Mouse (Mus musculus): ENCODE data around the gene Ankrd39.
"Not testable (repeated sequence)": the region's sequence is repeated elsewhere in the genome, so short reads cannot be mapped to it uniquely, and the experiment has no call there.

Gene Ankrd39

GRCm38 (mm10) chr1:36554633-36555399 lies 7.6 kb upstream of the Ankrd39 start:
- ATAC-seq (ENCODE audit: low TSS enrichment), result no peak

GRCm38 (mm10) chr1:36552506-36552905 lies 5.3 kb upstream of the Ankrd39 start:
- no peak for ATAC-seq (ENCODE audit: low TSS enrichment)

- ATAC-seq (ENCODE audit: low TSS enrichment), result no peak
Measured at GRCm38 (mm10) chr1:36551904-36552303, 4.7 kb upstream of the Ankrd39 start.

DNA sequence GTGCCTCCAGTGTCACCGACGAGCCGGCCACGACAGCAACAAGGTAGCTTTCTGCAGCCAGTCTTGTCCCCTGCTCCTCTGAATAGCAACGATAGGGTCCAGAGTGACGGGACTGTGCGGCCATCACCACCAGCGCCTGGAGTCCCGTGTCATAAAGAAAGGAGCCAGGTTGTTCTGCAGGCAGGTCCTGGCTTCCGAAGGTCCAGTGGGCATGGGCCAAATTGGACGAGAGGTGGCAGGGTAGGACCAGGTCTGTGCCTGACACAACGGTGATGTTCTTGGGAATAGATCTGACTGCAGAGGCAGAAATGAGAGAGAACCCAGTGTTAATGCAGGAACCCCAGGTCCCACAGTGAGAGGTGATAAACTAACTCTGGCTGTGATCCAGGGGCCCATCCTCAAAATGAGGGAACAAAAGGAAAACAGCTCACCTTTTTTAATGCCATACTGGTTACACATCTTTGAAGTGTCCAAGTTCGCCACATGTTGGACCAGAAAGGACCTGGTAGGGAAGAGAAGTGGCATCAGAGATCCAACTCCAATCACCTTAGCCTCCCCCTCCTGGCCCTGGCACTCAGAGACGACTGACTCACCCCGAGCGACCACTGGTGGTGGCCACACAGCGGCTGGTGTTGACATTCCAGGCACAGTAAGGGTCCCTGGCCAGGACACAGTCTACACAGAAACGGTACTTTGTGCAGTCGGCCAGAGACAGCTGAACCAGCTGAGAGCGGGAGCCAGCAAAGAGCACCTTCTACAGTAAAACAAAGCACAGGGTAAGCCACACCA lies 3.0 kb upstream of the Ankrd39 start:
- no peak for ATAC-seq (ENCODE audit: low TSS enrichment)

DNA sequence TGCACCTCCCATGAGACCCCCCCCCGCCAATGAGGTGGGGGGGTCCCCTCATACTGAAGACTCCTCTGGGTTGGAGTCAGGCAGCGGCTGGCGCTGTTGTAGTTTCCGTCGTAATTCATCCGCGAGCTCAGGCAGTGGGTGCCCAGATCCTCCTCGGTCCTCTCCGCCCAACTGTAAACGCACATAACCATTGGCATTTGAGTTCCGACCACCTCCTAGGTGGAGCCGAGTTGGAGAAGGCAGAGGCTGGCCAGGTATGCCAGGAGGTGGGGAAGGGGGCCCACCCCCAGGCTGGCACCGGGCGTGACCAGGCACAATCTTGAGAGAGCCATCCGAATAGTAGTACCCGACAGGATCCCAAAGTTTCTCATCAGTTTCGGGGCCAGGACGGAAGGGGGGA lies 2.2 kb upstream of the Ankrd39 start:
- ATAC-seq (ENCODE audit: low TSS enrichment), result no peak

DNA sequence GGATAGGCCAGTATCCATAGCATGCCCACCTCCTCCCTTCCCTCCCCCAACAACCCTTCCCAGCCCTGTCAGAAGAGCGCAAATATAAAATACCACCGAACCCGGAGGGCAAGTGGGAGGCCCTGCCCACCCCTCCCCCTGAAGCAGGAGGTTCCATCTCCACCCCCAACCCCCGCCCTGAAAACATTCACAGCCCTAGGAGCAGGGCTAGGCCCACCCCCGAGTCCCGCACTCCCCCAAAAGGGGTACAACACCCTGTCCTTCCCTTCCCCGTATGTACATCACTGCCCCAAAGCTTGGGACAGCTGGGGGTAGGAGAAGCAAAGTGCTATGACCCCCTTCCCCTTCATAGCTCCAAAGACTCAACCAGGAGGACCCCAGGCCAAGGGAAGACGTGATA lies 1.5 kb upstream of the Ankrd39 start:
- ATAC-seq (ENCODE audit: low TSS enrichment), result no peak

DNA sequence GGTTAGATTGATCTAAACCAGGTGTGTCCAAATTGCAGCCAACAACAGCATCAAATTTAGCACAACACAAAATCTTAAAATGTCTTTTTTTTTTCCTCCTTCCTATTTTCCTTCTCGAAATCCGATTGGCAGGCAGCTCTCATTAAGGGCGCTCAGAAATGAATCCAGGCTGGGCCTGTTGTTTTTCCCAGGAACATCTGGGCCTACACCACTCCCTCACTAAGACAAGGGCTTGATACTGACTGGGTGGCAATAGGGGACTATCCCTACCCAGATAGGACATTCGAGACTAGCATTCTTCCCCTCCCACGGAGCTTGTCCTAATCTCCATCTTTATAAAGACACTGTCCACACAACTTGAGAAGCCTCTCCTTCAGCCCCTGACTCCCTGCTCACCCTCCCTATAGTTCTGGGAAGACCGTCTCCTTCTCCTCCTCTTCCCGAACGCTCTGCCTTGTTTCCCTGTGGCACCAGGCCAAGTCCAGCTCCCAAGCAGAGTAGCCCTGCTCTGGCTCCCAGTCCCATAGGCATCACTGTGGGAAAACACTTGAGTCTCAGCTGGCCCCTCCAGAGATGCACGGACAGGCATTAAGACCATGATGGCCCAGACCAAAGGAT lies 845 bp upstream of the Ankrd39 start:
- no peak for ATAC-seq (ENCODE audit: low TSS enrichment)

DNA sequence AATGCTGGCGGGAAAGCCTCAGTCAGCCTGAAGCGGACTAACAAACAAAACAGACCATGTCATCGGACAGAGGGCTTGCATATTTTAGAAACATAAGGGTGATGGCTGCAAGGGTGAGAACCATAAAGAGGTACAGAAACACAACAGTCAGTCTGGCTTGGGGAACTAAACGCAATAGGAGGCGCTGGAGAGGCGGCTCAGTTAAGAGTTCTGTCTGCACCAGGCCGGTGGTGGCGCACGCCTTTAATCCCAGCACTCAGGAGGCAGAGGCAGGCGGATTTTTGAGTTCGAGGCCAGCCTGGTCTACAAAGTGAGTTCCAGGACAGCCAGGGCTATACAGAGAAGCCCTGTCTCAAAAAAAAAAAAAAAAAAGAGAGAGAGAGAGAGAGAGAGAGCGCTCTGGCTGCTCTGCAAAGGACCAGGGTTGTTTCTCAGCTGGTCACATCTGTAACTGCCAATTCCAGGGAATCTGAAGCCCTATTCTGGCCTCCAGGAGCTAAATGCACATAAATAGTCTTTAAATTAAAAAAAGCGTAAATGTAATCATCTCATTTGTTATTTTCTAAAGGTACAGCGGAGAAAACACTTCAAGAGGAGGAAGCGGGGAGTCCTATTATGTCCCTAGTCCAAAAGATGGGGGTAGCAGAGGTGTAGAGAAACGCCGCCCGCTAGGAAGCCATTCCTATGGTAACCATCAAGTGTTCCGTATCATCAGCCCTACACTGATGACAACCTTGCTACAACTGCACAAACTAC lies 1.2 kb downstream of the Ankrd39 start:
- ATAC-seq (ENCODE audit: low TSS enrichment), result no peak

- no peak for ATAC-seq (ENCODE audit: low TSS enrichment)
Measured at GRCm38 (mm10) chr1:36545382-36545781, 1.9 kb downstream of the Ankrd39 start.

DNA sequence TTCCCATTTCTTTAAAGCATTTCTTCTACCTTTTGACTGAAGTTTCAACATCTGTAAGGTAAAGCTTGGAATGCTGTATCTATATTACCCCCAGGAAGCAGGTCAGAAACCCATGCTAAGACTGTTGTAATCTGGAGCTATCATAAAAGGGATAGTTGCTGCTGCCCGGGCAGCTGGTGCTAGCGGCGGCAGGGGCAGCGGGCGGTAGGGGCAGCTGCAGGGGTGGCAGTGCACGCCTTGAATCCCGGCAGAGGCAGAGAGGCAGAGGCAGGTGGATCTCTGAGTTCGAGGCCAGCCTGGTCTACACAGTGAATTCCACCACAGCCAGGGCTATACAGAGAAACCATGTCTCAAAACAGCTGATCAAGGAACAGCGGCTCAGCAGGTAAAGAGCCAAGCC lies 4.3 kb downstream of the Ankrd39 start:
- ATAC-seq (ENCODE audit: low TSS enrichment), result no peak

GRCm38 (mm10) chr1:36541844-36542243 lies 5.4 kb downstream of the Ankrd39 start:
- no peak for ATAC-seq (ENCODE audit: low TSS enrichment)

DNA sequence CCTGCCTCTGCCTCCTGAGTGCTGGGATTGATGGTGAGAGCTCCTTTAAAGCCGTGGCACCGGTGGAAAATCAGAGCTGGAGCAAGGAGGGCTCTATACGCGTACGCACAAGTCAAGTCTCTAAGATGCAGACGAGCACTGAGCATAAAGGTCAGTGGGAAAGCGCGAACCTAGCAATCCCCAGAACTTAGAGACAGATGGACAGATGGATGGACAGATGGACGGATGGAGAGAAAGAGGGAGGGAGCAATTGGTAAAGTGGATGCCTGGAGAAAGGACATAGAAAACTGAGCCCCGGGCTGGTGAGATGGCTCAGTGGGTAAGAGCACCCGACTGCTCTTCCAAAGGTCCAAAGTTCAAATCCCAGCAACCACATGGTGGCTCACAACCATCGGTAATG lies 6.4 kb downstream of the Ankrd39 start:
- ATAC-seq (ENCODE audit: low TSS enrichment), result no peak

- ATAC-seq (ENCODE audit: low TSS enrichment), result no peak
Measured at GRCm38 (mm10) chr1:36540132-36540531, 7.1 kb downstream of the Ankrd39 start.

DNA sequence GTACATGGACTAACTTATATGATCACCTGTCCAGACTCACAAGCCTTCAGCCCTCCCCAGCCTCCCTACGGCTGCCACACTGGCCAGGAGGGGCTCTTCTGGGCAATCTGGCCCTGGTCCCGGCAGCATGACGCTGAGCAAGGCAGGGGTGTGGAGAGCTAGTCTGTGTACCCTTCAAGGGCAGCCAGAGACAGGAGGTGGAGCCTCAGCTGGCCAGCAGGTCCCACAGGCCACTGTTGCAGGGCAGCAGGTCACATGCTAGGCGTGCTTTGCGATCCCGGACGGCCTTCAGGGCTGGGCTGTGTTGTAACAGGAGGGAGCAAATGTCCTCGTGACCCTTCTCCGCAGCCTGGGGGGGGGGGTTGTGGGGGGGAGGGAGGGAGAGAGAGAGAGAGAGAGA lies 8.1 kb downstream of the Ankrd39 start, which contains the start of gene Gm42417:
Gene Gm42417, minus strand, starts transcription at position 244 of the 400 bp plus-strand sequence.
- ATAC-seq (ENCODE audit: low TSS enrichment), result no peak

DNA sequence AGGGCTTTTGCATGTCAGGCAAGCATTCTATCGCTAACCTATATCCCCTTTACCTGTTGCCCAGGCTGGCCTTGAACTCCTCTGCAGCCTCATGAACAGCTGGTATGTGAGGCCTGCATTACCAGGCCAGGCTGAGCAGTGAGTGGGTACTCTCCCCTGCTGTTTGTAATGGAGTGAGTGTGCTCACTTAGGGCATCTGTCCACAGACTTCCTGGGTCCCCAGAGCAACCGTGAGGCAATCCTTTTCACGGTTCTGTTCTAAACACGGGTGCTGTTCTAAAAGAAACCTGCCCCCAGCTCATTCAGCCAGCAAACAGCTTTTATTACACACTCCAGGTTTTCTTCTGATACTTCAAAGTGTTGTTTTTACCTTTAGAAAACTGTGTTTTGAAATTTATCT lies 8.5 kb downstream of the Ankrd39 start:
- ATAC-seq (ENCODE audit: low TSS enrichment), result no peak

- not testable (repeated sequence) for ATAC-seq (ENCODE audit: low TSS enrichment)
Measured at GRCm38 (mm10) chr1:36536783-36537182, 10.5 kb downstream of the Ankrd39 start, which contains the start of gene Ankrd23. Gene Ankrd23 (minus strand): TSS chr1:36536883.

DNA sequence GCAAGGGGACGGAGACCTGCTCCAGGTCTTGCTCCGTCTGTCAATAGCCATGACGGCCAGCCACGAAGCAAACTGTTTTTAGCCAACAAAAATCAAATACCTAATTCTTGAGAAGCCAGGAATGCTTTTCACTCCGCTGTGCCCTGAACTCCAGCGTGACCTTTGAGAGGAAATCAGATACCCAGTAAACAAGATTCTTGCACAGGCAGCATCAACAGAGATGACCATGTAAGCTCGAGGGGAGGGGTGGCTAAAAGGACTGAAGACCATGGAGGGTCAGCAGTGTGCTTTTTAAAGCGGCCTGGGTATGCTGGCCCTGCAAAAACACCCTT lies 10.9 kb downstream of the Ankrd39 start:
- no peak for ATAC-seq (ENCODE audit: low TSS enrichment)

DNA sequence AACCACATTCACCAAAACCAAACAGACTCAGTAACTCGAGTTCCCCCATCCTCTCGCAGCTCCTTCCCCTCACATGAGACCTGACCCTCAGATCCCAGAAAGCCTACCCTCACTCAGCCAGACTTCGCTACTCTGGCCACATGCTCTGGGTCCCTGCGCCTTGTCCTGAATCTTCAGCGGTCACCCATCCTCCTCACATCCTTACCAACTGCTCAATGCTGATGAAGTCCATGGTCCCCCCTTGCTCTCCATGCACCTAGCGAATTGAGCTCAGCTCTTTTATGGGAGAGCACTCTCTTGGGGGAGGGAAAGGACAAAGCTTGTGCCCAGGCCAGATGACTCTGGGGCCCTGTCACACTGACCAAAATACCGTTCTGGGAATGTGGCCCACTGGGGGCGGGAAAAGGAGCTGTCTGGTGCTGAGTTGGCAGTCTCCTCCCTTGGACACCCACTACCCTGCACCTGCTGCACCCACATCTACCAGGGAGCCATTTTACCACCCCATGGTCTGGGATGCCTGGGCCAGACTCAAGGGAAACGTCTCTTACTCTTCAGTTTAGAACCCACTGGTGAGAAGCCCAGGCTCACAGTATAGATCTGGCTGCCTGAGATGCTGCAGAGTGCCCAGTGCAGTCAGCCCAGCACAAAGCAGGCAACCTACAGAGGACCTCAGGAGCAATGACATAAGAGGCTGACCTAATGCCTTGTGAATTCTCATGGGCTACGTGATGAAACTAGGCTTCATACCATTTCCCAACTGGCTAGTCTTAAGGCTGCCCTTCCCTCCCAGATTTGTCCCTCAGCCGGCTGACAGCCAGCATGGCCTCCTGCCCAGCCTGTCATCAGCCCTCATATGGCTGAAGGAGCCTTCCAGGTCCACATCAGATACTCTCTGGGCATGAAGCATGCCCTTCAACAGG lies 11.5 kb downstream of the Ankrd39 start:
- peak; percentile 12 for ATAC-seq (ENCODE audit: low TSS enrichment)

DNA sequence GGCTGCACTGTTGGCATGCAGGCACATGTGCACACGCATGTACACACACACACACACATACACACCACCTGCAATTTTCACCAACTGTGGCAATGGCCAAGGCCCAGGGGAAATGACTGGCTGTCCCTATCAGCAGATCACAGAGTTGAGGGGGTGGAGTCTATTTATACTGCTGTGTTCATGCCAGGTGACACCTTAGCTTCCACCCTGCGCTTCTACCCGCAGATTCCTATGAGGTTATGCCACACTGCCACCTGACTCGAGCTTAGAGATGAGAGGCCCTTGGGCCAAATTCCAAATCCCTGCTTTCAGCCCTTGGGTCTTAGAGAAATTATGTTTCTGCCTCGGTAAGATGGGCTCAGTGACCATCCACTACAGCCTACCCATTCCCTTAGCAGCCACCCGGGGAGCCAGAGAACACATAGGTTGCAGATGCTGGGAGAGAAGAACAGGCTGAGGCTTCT lies 12.6 kb downstream of the Ankrd39 start:
- ATAC-seq (ENCODE audit: low TSS enrichment), result peak; percentile 58

DNA sequence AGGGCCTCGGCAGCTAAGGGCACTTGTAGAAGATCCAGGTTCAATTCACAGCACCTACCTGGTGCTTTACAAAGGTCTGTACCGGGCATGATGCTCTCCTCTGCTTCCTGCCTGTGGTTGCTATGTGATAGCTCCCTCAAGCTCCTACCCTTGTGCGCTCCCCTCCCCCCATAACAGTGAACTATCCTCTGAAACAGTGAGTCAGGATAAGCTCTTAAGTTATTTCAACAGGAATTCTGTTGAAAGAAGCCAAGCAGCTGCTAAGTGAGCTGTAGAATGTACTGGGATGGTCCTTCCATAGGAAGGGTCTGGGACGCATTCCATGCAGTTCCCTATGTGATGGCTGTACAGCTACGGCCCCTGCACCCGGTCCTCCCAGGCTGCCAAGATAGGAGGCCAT lies 13.7 kb downstream of the Ankrd39 start:
- ATAC-seq (ENCODE audit: low TSS enrichment), result no peak

- no peak for ATAC-seq (ENCODE audit: low TSS enrichment)
Measured at GRCm38 (mm10) chr1:36531461-36531860, 15.8 kb downstream of the Ankrd39 start.

Measured in frontal cortex, adult (tissue).